Mouse (Mus musculus) midbrain, embryonic 10.5 days (tissue): ENCODE data around the gene A730009L09Rik. TPM values are rescaled to one million over a fixed set of nuclear protein-coding genes. Genes with fewer than 3 reads are reported as not detected.

ENCODE experiments used
- polyA plus RNA-seq: library from polyadenylated mRNA; unstranded; fragments of >200 nt; fragmentation: Nextera tagmentation; extraction: Ambion mirVana; gene quantifications from 2 replicates; pipeline ENCODE4 v1.2.1, GENCODE M21; 2016

Gene A730009L09Rik
- polyA plus RNA-seq, 1 experiment from 2014 or later = not detected

Other genes with a start within 250 kb of the A730009L09Rik start
- 58.6 and 62.4 TPM in 2 replicates for gene Mrpl39, start 220.6 kb downstream of the A730009L09Rik start, polyA plus RNA-seq